Mouse (Mus musculus) heart, postnatal 0 days (tissue): ENCODE measurements around the gene Ccnd3. TPM values are rescaled to one million over a fixed set of nuclear protein-coding genes. Genes with fewer than 3 reads are reported as not detected.
A peak's percentile ranks its signal among the peaks of the same experiment; 100 is the strongest.
"Not testable (repeated sequence)": the region's sequence is repeated elsewhere in the genome, so short reads cannot be mapped to it uniquely, and the experiment has no call there.

Source experiments
- ATAC-seq: fragments of 200-750 bp; cut with Nextera tagmentation; 2 replicates; pipeline ENCODE4 v1.8.0; 2017; ENCODE audit warnings: low read depth, moderate number of reproducible peaks, moderate library complexity; ENCODE audit not compliant: insufficient read depth
- DNase-seq: peaks from one replicate; pipeline ENCODE4 v3.0.0-alpha.2; 2016; ENCODE audit warnings: low spot score
- H3K27ac ChIP-seq: fragments of 300-500 bp; sonication (generic); 2 replicates; pipeline ENCODE4 v1.5.1; 2014; ENCODE audit warnings: low read depth, mild to moderate bottlenecking
- H3K27me3 ChIP-seq: fragments of 300-500 bp; sonication (generic); 2 replicates; pipeline ENCODE4 v1.6.1; 2014; ENCODE audit warnings: low read length, mixed read lengths; ENCODE audit not compliant: control insufficient read depth, insufficient read depth
- H3K36me3 ChIP-seq: fragments of 300-500 bp; sonication (generic); replicated peaks from 2 replicates; pipeline ENCODE4 v1.6.1; 2014; ENCODE audit warnings: low read length, mixed read lengths; ENCODE audit not compliant: control insufficient read depth, insufficient read depth
- H3K4me1 ChIP-seq: fragments of 300-500 bp; sonication (generic); 2 replicates; pipeline ENCODE4 v1.6.1; 2014; ENCODE audit warnings: antibody characterized with exemption; ENCODE audit not compliant: control insufficient read depth, insufficient read depth
- H3K4me2 ChIP-seq: fragments of 300-500 bp; sonication (generic); 2 replicates; pipeline ENCODE4 v1.6.1; 2014; ENCODE audit warnings: low read depth, mild to moderate bottlenecking, low read length, moderate library complexity
- H3K4me3 ChIP-seq: fragments of 300-500 bp; sonication (generic); 2 replicates; pipeline ENCODE4 v1.5.1; 2014; ENCODE audit warnings: low read depth, low read length
- H3K9ac ChIP-seq: fragments of 300-500 bp; sonication (generic); replicated peaks from 2 replicates; pipeline ENCODE4 v1.6.1; 2014; ENCODE audit warnings: low read depth, low read length, mixed read lengths
- H3K9me3 ChIP-seq: fragments of 300-500 bp; sonication (generic); replicated peaks from 2 replicates; pipeline ENCODE4 v1.6.1; 2016; ENCODE audit warnings: low read length; ENCODE audit not compliant: control insufficient read depth
- CTCF ChIP-seq: IDR thresholded peaks from 2 replicates; pipeline ENCODE4 v1.5.1; 2016; ENCODE audit warnings: antibody characterized with exemption, control low read depth, low read depth
- EP300 ChIP-seq: IDR thresholded peaks from 2 replicates; pipeline ENCODE4 v1.6.1; 2016; ENCODE audit warnings: antibody characterized with exemption, low read depth
- WGBS: fragments of 180-500 bp; shearing (Covaris S2); extraction: QIAGEN DNeasy Blood & Tissue Kit; methylation state at CpG from one replicate; pipeline ENCODE4 v1.1.7; 2014; 5-methylcytosine and 5-hydroxymethylcytosine counted together
- polyA plus RNA-seq: library from polyadenylated mRNA; unstranded; fragments of >200 nt; fragmentation: Nextera tagmentation; extraction: Ambion mirVana; gene quantifications from 2 replicates; pipeline ENCODE4 v1.2.1, GENCODE M21; 2015
- total RNA-seq: library from RNA; depleted of rRNA; stranded (reverse); fragments of >200 nt; gene quantifications from 2 replicates; pipeline ENCODE4 v1.2.3, GENCODE M21; 2014; ENCODE audit warnings: low replicate concordance

The Ccnd3 gene
- total and polyA plus RNA-seq, 2 experiments from 2014 or later = 180 to 231 TPM

DNA sequence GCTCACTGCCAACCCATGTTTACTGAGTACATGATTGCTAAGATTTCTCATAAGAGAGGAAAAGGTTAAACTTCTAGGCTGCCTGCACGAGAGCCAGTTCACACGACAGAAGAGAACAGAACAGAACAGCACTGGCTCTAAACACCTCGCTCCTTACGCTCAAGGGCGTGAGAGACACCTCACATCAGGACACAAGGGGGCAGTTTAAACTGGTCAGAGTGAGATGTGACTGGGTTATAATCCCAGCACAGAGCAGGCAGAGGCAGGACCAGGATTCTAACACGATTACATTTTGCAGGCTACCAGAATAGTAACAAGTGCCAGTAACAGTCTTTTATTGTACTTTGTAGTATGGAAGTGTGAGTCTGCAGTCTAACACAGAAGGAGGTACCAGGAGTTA is 12.1 kb upstream of the Ccnd3 start:
- ATAC-seq (no peak), DNase-seq (no peak)
- Histone ChIP-seq H3K4me1 (no peaks in the 10 kb centered on the region), H3K36me3 (peaks cover 93% of the 10 kb centered on the region), H3K4me3 (no peak overlapping the region), H3K27me3 (no peaks in the 10 kb centered on the region), H3K9ac (no peak overlapping the region), H3K9me3 (no peaks in the 10 kb centered on the region), H3K27ac (no peak overlapping the region), H3K4me2 (no peak overlapping the region)
- 70% methylated on average over 6 of the region's 6 CpGs for WGBS
- TF ChIP-seq CTCF (no peak), EP300 (no peak)

DNA sequence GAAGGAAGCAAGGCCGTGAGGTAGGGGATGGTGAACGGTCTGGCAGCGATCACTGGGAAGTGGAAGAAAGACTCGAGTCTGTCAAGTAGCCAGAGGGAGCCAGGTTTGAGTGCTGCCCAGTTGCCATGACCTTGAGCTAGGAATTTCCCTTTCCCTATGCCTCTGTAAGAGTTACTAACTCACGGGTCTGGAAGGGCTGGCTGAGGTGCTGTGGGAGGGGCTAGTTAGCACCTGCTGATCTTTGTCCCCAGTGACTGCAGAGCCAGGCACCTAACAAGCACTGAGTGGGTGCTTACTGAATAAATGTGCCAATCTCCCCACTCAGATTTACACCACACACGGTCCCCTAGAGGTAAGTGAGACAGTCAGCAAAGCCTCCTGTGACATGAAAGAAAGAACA is 11.2 kb upstream of the Ccnd3 start:
- H3K27ac ChIP-seq = no peak overlapping the region
- no peak for DNase-seq
- peaks cover 92% of the 10 kb centered on the region for H3K36me3 ChIP-seq
- TF ChIP-seq EP300 = no peak
- TF ChIP-seq CTCF = no peak
- no peak overlapping the region for H3K9ac ChIP-seq
- no peak overlapping the region for H3K4me3 ChIP-seq
- no peak overlapping the region for H3K4me2 ChIP-seq
- no peaks in the 10 kb centered on the region for H3K4me1 ChIP-seq
- H3K27me3 ChIP-seq = no peaks in the 10 kb centered on the region
- WGBS = 72% methylated on average over 6 of the region's 6 CpGs
- ATAC-seq = no peak
- no peaks in the 10 kb centered on the region for H3K9me3 ChIP-seq

GRCm38 (mm10) chr17:47494132-47494531 is 10.7 kb upstream of the Ccnd3 start:
- WGBS = 78% methylated on average over 11 of the region's 11 CpGs
- no peaks in the 10 kb centered on the region for H3K27me3 ChIP-seq
- no peaks in the 10 kb centered on the region for H3K9me3 ChIP-seq
- no peak overlapping the region for H3K9ac ChIP-seq
- no peak overlapping the region for H3K4me2 ChIP-seq
- peaks cover 91% of the 10 kb centered on the region for H3K36me3 ChIP-seq
- no peak for TF ChIP-seq CTCF
- TF ChIP-seq EP300 = no peak
- ATAC-seq (no peak), DNase-seq (no peak)
- no peaks in the 10 kb centered on the region for H3K4me1 ChIP-seq
- no peak overlapping the region for H3K27ac ChIP-seq
- no peak overlapping the region for H3K4me3 ChIP-seq

GRCm38 (mm10) chr17:47501531-47501930 is 3.3 kb upstream of the Ccnd3 start:
- 5% methylated on average over 11 of the region's 11 CpGs for WGBS
- ATAC-seq = no peak
- H3K9me3 ChIP-seq = no peaks in the 10 kb centered on the region

DNA sequence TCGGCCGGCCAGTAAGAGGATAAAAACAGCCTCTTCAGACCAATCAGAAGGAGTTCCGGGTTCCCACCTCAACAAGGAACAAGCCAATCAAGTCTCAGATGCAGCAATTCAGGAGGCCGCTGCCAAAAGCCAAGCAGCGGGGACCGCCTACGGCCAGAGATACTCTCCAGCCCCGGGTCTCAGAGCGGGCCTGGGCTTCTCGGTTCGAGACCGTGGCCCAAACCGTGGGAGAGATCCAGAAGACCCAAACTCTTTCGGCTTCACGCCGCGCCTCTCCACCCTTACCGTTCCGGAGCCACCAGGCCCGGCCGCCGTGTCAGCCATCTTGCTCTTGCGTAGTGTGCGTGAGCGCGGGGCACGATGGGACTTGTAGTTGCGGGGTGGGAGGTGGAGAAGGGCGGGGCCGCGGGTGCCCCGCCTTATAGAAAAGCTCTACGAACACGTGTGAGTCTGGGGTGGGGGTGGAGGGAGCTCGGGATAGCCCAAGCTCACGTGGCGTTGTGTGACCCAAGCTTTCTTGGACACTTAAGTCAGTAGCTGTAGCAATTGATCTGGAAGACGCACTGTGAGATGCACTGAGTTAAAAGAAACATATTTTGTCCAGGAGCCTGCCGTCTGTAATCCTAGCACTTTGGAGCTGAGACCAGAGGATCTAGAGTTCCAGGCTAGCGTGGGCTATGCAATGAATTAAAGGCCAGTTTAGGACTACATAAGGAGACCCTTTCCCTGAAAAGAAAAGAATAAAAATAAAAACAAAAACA is 2.7 kb upstream of the Ccnd3 start, which contains the start of gene Taf8:
Taf8 (minus strand) TSS at position 347 of the 761 bp plus-strand sequence.
- peak; percentile 92 for ATAC-seq
- WGBS = 2% methylated on average over 40 of the region's 40 CpGs
- no peaks in the 10 kb centered on the region for H3K27me3 ChIP-seq
- TF ChIP-seq EP300 = no peak
- no peak for TF ChIP-seq CTCF
- peaks cover 25% of the 10 kb centered on the region for H3K36me3 ChIP-seq
- H3K9me3 ChIP-seq = no peaks in the 10 kb centered on the region
- peak; percentile 95 for DNase-seq
- H3K27ac ChIP-seq = peak within 1 kb of the TSS; percentile 78
- H3K4me3 ChIP-seq = peak within 1 kb of the TSS; percentile 67
- H3K4me1 ChIP-seq = peaks cover 20% of the 10 kb centered on the region
- H3K9ac ChIP-seq = peak within 1 kb of the TSS; percentile 70
- H3K4me2 ChIP-seq = peak within 1 kb of the TSS; percentile 89

More at GRCm38 (mm10) chr17:47501531-47501930, 3.3 kb upstream of the Ccnd3 start:
- Histone ChIP-seq H3K9ac (peak overlapping the region; percentile 70), H3K4me2 (peak overlapping the region; percentile 89), H3K4me1 (peaks cover 20% of the 10 kb centered on the region), H3K4me3 (peak overlapping the region; percentile 67), H3K36me3 (peaks cover 30% of the 10 kb centered on the region), H3K27me3 (no peaks in the 10 kb centered on the region), H3K27ac (peak overlapping the region; percentile 78; the same call in 1 of the 2 replicates)
- TF ChIP-seq CTCF = no peak
- TF ChIP-seq EP300 = no peak
- DNase-seq = no peak

GRCm38 (mm10) chr17:47502707-47503045 is 2.2 kb upstream of the Ccnd3 start:
- H3K9ac ChIP-seq, DNase-seq, H3K4me3 ChIP-seq, ATAC-seq, H3K27me3 ChIP-seq, H3K9me3 ChIP-seq: not testable (repeated sequence)
- Histone ChIP-seq H3K4me2 (peak overlapping the region; percentile 89), H3K27ac (peak overlapping the region; percentile 72), H3K36me3 (peaks cover 21% of the 10 kb centered on the region), H3K4me1 (peaks cover 23% of the 10 kb centered on the region)
- WGBS = 78% methylated on average over 6 of the region's 6 CpGs
